Mouse (Mus musculus) forebrain, embryonic 12.5 days (tissue): Measurements from ENCODE around the gene Ankrd52. TPM values are rescaled to one million over a fixed set of nuclear protein-coding genes. Genes with fewer than 3 reads are reported as not detected.

Source experiments
- ATAC-seq: fragments of 200-750 bp; cut with Nextera tagmentation; 2 replicates; pipeline ENCODE4 v1.8.0; 2017; ENCODE audit warnings: moderate TSS enrichment; ENCODE audit not compliant: low FRiP score
- H3K27ac ChIP-seq: fragments of 300-500 bp; sonication (generic); 2 replicates; pipeline ENCODE4 v1.5.1; 2016; ENCODE audit warnings: mild to moderate bottlenecking
- H3K27me3 ChIP-seq: fragments of 300-500 bp; sonication (generic); 2 replicates; pipeline ENCODE4 v1.6.1; 2016; ENCODE audit warnings: mild to moderate bottlenecking
- H3K36me3 ChIP-seq: fragments of 300-500 bp; sonication (generic); replicated peaks from 2 replicates; pipeline ENCODE4 v1.6.1; 2016; ENCODE audit warnings: mild to moderate bottlenecking
- H3K4me1 ChIP-seq: fragments of 300-500 bp; sonication (generic); 2 replicates; pipeline ENCODE4 v1.6.1; 2016
- H3K4me2 ChIP-seq: fragments of 300-500 bp; sonication (generic); 2 replicates; pipeline ENCODE4 v1.6.1; 2016; ENCODE audit warnings: mild to moderate bottlenecking, moderate library complexity
- H3K4me3 ChIP-seq: fragments of 300-500 bp; sonication (generic); replicated peaks from 2 replicates; pipeline ENCODE4 v1.5.1; 2016; ENCODE audit warnings: mild to moderate bottlenecking
- H3K9ac ChIP-seq: fragments of 300-500 bp; sonication (generic); 2 replicates; pipeline ENCODE4 v1.6.1; 2016; ENCODE audit warnings: mild to moderate bottlenecking
- H3K9me3 ChIP-seq: fragments of 300-500 bp; sonication (generic); 2 replicates; pipeline ENCODE4 v1.6.1; 2016
- WGBS: fragments of 180-500 bp; shearing (Covaris S2); methylation state at CpG from one replicate; pipeline ENCODE4 v1.1.7; 2016; 5-methylcytosine and 5-hydroxymethylcytosine counted together
- microRNA-seq: library from miRNA; unstranded; fragments of <30 nt; microRNA quantifications from one replicate; pipeline ENCODE4, GENCODE M21; 2017
- polyA plus RNA-seq: library from polyadenylated mRNA; unstranded; fragments of >200 nt; fragmentation: Nextera tagmentation; extraction: Ambion mirVana; gene quantifications from 2 replicates; pipeline ENCODE4 v1.2.1, GENCODE M21; 2016

The Ankrd52 gene
- polyA plus RNA-seq, 1 experiment from 2014 or later, result 13.9 TPM

GRCm38 (mm10) chr10:128454471-128454870 is 77.6 kb downstream of the Ankrd52 start:
- 72% methylated on average over 3 of the region's 3 CpGs for WGBS
- ATAC-seq, result no peak
- Histone ChIP-seq H3K4me2 (no peak overlapping the region), H3K9me3 (no peaks in the 10 kb centered on the region), H3K4me1 (no peaks in the 10 kb centered on the region), H3K4me3 (no peak overlapping the region), H3K9ac (no peak overlapping the region), H3K36me3 (no peaks in the 10 kb centered on the region), H3K27me3 (no peaks in the 10 kb centered on the region; the same call in 1 of the 2 replicates), H3K27ac (no peak overlapping the region)

- peaks cover 2% of the 10 kb centered on the region for H3K4me1 ChIP-seq
- no peak overlapping the region for H3K27ac ChIP-seq
- H3K36me3 ChIP-seq, result no peaks in the 10 kb centered on the region
- no peak overlapping the region for H3K9ac ChIP-seq
- no peaks in the 10 kb centered on the region for H3K9me3 ChIP-seq
- ATAC-seq, result peak; percentile 34; the same call in 1 of the 2 replicates
- no peaks in the 10 kb centered on the region; the same call in 1 of the 2 replicates for H3K27me3 ChIP-seq
- H3K4me3 ChIP-seq, result no peak overlapping the region
- 4% methylated on average over 6 of the region's 6 CpGs for WGBS
- peak overlapping the region; percentile 41 for H3K4me2 ChIP-seq
These were observed 78.4 kb downstream of the Ankrd52 start for GRCm38 (mm10) chr10:128455280-128455679.

GRCm38 (mm10) chr10:128457676-128458075 is 80.8 kb downstream of the Ankrd52 start:
- ATAC-seq, result no peak
- 92% methylated on average over 6 of the region's 6 CpGs for WGBS
- peaks cover 12% of the 10 kb centered on the region for H3K4me1 ChIP-seq
- H3K36me3 ChIP-seq, result peaks cover 15% of the 10 kb centered on the region
- H3K9ac ChIP-seq, result no peak overlapping the region
- H3K27ac ChIP-seq, result no peak overlapping the region
- no peaks in the 10 kb centered on the region for H3K9me3 ChIP-seq
- H3K4me2 ChIP-seq, result no peak overlapping the region
- H3K4me3 ChIP-seq, result no peak overlapping the region
- no peaks in the 10 kb centered on the region; the same call in 1 of the 2 replicates for H3K27me3 ChIP-seq

Small RNA genes lying within 50 kb of the gene (microRNA-seq; reads per million reads assigned to microRNA genes)
- gene Gm25361 (not detected), gene Gm26308 (not detected), gene Mir6914 (0.73 reads per million), gene Mir6915 (3.4 reads per million, percentile 9 among the genes with 10 or more reads in this experiment), gene Mir8105 (not detected)

Other genes starting within 250 kb of the Ankrd52 start
- gene Rbms2, start 196.8 kb upstream of the Ankrd52 start, polyA plus RNA-seq, result 19.2 and 20.3 TPM in 2 replicates
- gene Gls2, start 182.7 kb upstream of the Ankrd52 start, polyA plus RNA-seq, result 0.94 and 1.3 TPM in 2 replicates
- gene Spryd4, start 165.3 kb upstream of the Ankrd52 start, polyA plus RNA-seq, result 21.1 and 21.8 TPM in 2 replicates
- 0.18 and 0.42 TPM in 2 replicates for gene Mip, start 151.3 kb upstream of the Ankrd52 start, polyA plus RNA-seq
- 74.7 and 77.3 TPM in 2 replicates for gene Timeless, start 145.1 kb upstream of the Ankrd52 start, polyA plus RNA-seq
- 0.54 and 0.87 TPM in 2 replicates for gene Apon, start 123.0 kb upstream of the Ankrd52 start, polyA plus RNA-seq
- not detected in 2 replicates for gene Apof, start 108.4 kb upstream of the Ankrd52 start, polyA plus RNA-seq
- gene Stat2, start 106.6 kb upstream of the Ankrd52 start, polyA plus RNA-seq, result 18.5 and 18.7 TPM in 2 replicates
- not detected in 2 replicates for gene Il23a, start 78.4 kb upstream of the Ankrd52 start, polyA plus RNA-seq
- 40.2 and 42.2 TPM in 2 replicates for gene Pan2, start 73.8 kb upstream of the Ankrd52 start, polyA plus RNA-seq
- 200 and 212 TPM in 2 replicates for gene Cnpy2, start 54.7 kb upstream of the Ankrd52 start, polyA plus RNA-seq
- gene Cs, start 39.4 kb upstream of the Ankrd52 start, polyA plus RNA-seq, result 221 and 235 TPM in 2 replicates
- 24.2 and 25.5 TPM in 2 replicates for gene Coq10a, start 8.1 kb upstream of the Ankrd52 start, polyA plus RNA-seq
- gene Slc39a5, start 24.1 kb downstream of the Ankrd52 start, polyA plus RNA-seq, result not detected in 2 replicates
- 141 and 155 TPM in 2 replicates for gene Nabp2, start 34.4 kb downstream of the Ankrd52 start, polyA plus RNA-seq
- 61.9 and 62.0 TPM in 2 replicates for gene Rnf41, start 34.5 kb downstream of the Ankrd52 start, polyA plus RNA-seq
- 189 and 210 TPM in 2 replicates for gene Smarcc2, start 82.1 kb downstream of the Ankrd52 start, polyA plus RNA-seq
- 660 and 684 TPM in 2 replicates for gene Myl6, start 117.0 kb downstream of the Ankrd52 start, polyA plus RNA-seq
- 2.4 and 2.7 TPM in 2 replicates for gene Myl6b, start 121.6 kb downstream of the Ankrd52 start, polyA plus RNA-seq
- gene Esyt1, start 148.8 kb downstream of the Ankrd52 start, polyA plus RNA-seq, result 11.2 and 13.8 TPM in 2 replicates
- gene Zc3h10, start 170.7 kb downstream of the Ankrd52 start, polyA plus RNA-seq, result 19.9 and 20.5 TPM in 2 replicates
- gene Rpl41, start 172.2 kb downstream of the Ankrd52 start, polyA plus RNA-seq, result 2,598 and 2,922 TPM in 2 replicates
- gene Pa2g4, start 188.9 kb downstream of the Ankrd52 start, polyA plus RNA-seq, result 196 and 203 TPM in 2 replicates
- gene Erbb3, start 212.5 kb downstream of the Ankrd52 start, polyA plus RNA-seq, result 2.0 TPM in 2 replicates
- gene Rps26, start 249.6 kb downstream of the Ankrd52 start, polyA plus RNA-seq, result 484 and 501 TPM in 2 replicates